Mouse (Mus musculus) forebrain, embryonic 12.5 days (tissue): ENCODE results near the gene Suclg1. TPM values are rescaled to one million over a fixed set of nuclear protein-coding genes. Genes with fewer than 3 reads are reported as not detected.

Experiments
- ATAC-seq: fragments of 200-750 bp; cut with Nextera tagmentation; 2 replicates; pipeline ENCODE4 v1.8.0; 2017; ENCODE audit warnings: moderate TSS enrichment; ENCODE audit not compliant: low FRiP score
- H3K27ac ChIP-seq: fragments of 300-500 bp; sonication (generic); 2 replicates; pipeline ENCODE4 v1.5.1; 2016; ENCODE audit warnings: mild to moderate bottlenecking
- H3K27me3 ChIP-seq: fragments of 300-500 bp; sonication (generic); 2 replicates; pipeline ENCODE4 v1.6.1; 2016; ENCODE audit warnings: mild to moderate bottlenecking
- H3K36me3 ChIP-seq: fragments of 300-500 bp; sonication (generic); replicated peaks from 2 replicates; pipeline ENCODE4 v1.6.1; 2016; ENCODE audit warnings: mild to moderate bottlenecking
- H3K4me1 ChIP-seq: fragments of 300-500 bp; sonication (generic); 2 replicates; pipeline ENCODE4 v1.6.1; 2016
- H3K4me2 ChIP-seq: fragments of 300-500 bp; sonication (generic); 2 replicates; pipeline ENCODE4 v1.6.1; 2016; ENCODE audit warnings: mild to moderate bottlenecking, moderate library complexity
- H3K4me3 ChIP-seq: fragments of 300-500 bp; sonication (generic); replicated peaks from 2 replicates; pipeline ENCODE4 v1.5.1; 2016; ENCODE audit warnings: mild to moderate bottlenecking
- H3K9ac ChIP-seq: fragments of 300-500 bp; sonication (generic); 2 replicates; pipeline ENCODE4 v1.6.1; 2016; ENCODE audit warnings: mild to moderate bottlenecking
- H3K9me3 ChIP-seq: fragments of 300-500 bp; sonication (generic); 2 replicates; pipeline ENCODE4 v1.6.1; 2016
- whole genome bisulfite sequencing: fragments of 180-500 bp; shearing (Covaris S2); methylation state at CpG from one replicate; pipeline ENCODE4 v1.1.7; 2016; 5-methylcytosine and 5-hydroxymethylcytosine counted together
- polyA plus RNA-seq: library from polyadenylated mRNA; unstranded; fragments of >200 nt; fragmentation: Nextera tagmentation; extraction: Ambion mirVana; gene quantifications from 2 replicates; pipeline ENCODE4 v1.2.1, GENCODE M21; 2016

Gene Suclg1
- polyA plus RNA-seq, 1 experiment from 2014 or later, result 133 TPM

DNA sequence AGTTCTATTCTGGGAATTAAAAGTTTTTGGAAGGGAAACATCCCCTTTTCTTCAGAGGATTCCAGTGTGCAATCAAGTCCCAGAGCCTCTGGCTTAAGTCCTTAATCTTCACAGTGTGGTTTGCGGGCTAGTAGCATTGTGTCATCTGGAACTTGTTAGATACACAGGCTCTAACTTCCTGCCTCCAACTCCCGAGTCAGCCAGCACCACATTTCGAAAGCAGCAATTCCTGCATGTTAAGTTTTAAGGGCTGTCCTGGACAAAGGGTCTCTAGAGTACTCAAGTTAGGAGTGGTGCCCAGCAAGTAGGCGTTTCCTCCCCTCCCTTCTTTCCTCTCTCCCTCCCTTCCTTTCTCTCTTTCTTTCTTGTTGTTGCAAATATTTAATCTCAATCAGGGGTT lies 19.8 kb upstream of the Suclg1 start:
- no peak for ATAC-seq
- WGBS, result 74% methylated on average over 4 of the region's 4 CpGs

DNA sequence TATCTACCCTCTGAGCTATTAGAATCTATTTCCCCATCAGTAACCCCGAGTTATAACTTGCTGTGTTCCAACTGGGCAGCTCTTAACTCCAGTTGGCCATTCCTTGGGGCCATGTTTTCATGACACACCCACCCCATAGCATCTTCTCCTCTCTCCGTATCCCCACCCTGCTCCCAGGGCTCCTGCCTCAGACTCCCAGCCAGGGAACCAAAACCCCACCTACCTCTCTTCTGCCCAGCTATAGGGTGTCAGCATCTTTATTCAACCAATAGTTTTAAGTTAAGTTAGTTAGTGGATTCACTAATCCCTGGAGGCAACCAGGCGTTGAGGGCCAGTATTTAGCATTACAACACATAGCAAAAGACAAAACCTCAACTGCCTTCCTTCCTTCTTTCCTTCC lies 19.3 kb upstream of the Suclg1 start:
- H3K9me3 ChIP-seq, result no peaks in the 10 kb centered on the region
- 56% methylated on average over 3 of the region's 3 CpGs for WGBS
- no peak overlapping the region for H3K27ac ChIP-seq
- no peak for ATAC-seq
- H3K4me2 ChIP-seq, result no peak overlapping the region
- no peaks in the 10 kb centered on the region for H3K27me3 ChIP-seq
- H3K4me1 ChIP-seq, result no peaks in the 10 kb centered on the region
- H3K9ac ChIP-seq, result no peak overlapping the region
- H3K36me3 ChIP-seq, result no peaks in the 10 kb centered on the region
- no peak overlapping the region for H3K4me3 ChIP-seq

More for the DNA sequence above, 19.8 kb upstream of the Suclg1 start:
- Histone ChIP-seq H3K27me3 (no peaks in the 10 kb centered on the region), H3K36me3 (no peaks in the 10 kb centered on the region), H3K9me3 (no peaks in the 10 kb centered on the region), H3K4me2 (no peak overlapping the region), H3K4me3 (no peak overlapping the region), H3K9ac (no peak overlapping the region), H3K4me1 (no peaks in the 10 kb centered on the region), H3K27ac (no peak overlapping the region)

DNA sequence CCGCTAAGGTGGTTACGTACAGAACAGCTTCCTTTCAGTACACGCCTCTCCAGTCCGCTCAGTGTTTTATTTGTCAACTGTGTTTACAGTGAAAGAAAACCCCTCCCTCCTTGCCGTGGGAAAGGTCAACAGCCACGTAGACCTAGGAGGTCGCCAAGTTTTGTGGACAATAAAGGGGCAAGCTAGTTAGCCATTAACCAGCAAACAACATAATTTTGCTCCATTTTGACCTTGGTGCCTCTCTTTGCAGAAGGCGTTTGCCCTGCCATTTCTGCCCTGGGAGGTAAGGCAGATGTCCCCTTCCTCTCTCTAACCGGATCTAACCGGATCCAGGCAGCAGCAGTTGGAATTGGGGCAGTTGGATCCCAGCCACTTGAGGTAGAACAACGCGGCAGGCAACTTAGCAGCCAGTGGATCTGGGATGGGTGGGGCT lies 16.0 kb upstream of the Suclg1 start:
- Histone ChIP-seq H3K4me2 (no peak overlapping the region), H3K4me3 (no peak overlapping the region), H3K36me3 (no peaks in the 10 kb centered on the region), H3K9me3 (no peaks in the 10 kb centered on the region), H3K27me3 (no peaks in the 10 kb centered on the region), H3K4me1 (no peaks in the 10 kb centered on the region), H3K27ac (no peak overlapping the region), H3K9ac (no peak overlapping the region)
- ATAC-seq, result no peak
- 90% methylated on average over 12 of the region's 12 CpGs for WGBS

DNA sequence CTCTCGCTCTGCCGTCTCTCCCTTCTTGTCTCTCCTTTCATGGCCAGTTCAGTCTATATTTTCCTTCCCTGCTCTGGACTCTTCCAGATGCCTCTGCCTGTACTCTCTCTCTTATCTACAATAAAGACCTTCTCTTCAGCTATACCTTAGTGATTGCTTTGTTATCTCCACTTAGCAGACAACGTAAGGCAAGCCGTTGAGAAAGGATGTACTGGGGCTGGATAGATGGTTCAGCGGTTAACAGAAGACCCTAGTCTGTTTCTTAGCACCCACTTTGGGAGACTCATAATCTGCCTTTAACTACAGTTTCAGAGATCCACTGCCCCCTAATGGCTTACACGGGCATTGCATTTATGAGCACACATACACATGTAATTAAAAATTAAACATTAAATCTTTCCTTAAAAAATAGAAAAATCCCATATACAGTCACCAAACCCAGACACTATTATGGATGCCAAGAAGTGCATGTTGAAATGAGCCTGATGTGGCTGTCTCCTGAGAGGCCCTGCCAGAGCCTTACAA lies 14.9 kb upstream of the Suclg1 start:
- Histone ChIP-seq H3K4me2 (no peak overlapping the region), H3K36me3 (no peaks in the 10 kb centered on the region), H3K27me3 (no peaks in the 10 kb centered on the region), H3K4me3 (no peak overlapping the region), H3K4me1 (no peaks in the 10 kb centered on the region), H3K9ac (no peak overlapping the region), H3K9me3 (peaks cover 3% of the 10 kb centered on the region; the same call in 1 of the 2 replicates), H3K27ac (no peak overlapping the region)
- ATAC-seq, result no peak
- WGBS, result 94% methylated on average over 6 of the region's 6 CpGs

DNA sequence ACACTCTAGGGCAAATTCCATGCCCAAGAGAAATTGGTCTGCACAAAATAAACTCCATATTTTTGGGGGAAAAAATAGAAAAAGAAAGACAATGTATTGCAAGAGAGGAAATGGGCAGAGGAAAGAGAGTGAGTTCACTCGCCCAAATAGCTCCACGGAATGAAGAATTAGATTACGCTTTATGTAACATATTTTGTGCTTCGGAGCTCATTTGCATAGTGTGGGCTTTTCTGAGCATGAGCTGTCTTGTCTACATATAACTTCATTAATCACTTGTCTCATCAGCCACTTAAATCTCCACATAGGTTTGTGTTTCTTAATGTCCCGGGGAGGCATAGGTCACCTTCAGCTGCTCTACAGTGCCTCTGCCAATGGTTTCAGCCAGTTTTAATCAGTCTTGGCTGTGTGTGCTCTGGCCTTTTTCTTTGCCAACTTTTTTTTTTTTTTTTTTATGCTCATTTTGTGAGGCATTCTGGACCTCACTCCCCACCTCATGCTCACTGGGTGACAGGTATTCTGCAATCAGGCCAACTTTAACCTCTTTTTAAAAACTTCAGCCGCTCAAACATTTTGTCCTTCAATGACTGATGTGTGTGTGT lies 13.8 kb upstream of the Suclg1 start:
- no peak for ATAC-seq
- H3K4me2 ChIP-seq, result no peak overlapping the region
- H3K27ac ChIP-seq, result no peak overlapping the region
- no peak overlapping the region for H3K4me3 ChIP-seq
- H3K9me3 ChIP-seq, result peaks cover 3% of the 10 kb centered on the region; the same call in 1 of the 2 replicates
- H3K27me3 ChIP-seq, result no peaks in the 10 kb centered on the region
- no peaks in the 10 kb centered on the region for H3K36me3 ChIP-seq
- WGBS, result 94% methylated on average over 6 of the region's 6 CpGs
- no peaks in the 10 kb centered on the region for H3K4me1 ChIP-seq
- H3K9ac ChIP-seq, result no peak overlapping the region

DNA sequence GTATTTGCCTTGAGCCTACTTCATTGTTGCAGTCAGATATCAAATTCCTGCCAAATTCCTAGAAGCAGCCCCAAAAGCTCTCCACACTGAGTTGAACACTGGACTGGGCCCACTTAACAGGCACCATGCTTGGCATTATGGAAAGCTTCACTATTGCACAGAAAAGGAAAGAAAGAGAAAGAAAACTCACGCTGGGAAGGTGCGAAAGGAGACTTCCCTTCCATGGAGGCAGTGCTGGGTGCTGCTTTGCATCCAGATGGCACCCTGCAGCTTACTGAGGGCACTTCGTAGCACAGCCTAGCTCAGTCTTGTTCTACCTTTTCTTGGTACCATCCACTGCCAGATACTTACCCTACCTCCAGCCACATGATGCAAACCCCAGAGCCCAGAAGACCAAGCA lies 12.5 kb upstream of the Suclg1 start:
- Histone ChIP-seq H3K9ac (no peak overlapping the region), H3K4me2 (no peak overlapping the region), H3K4me1 (no peaks in the 10 kb centered on the region), H3K4me3 (no peak overlapping the region), H3K9me3 (peaks cover 3% of the 10 kb centered on the region; the same call in 1 of the 2 replicates), H3K36me3 (no peaks in the 10 kb centered on the region), H3K27ac (no peak overlapping the region), H3K27me3 (no peaks in the 10 kb centered on the region)
- no peak for ATAC-seq
- 66% methylated on average over 3 of the region's 3 CpGs for WGBS

DNA sequence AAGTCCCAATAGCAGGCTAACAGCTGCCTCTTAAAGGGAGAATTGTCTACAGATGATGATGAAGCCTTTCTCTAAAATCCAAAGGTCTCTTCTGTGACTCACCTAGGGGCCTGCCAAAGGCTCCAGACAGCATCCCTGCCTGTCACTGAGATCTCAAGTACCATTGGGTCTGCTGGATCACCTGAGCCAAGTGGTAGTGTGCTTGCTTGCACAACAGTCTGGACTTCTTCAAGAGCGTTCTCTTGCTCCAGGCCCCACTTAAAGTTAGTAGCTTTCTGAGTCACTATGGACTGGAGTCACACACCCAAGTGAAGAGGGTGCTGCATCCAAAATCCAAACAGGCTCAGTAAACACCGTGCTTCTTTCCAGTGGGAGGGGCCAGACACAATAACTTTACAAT lies 1.4 kb upstream of the Suclg1 start:
- ATAC-seq, result no peak
- Histone ChIP-seq H3K27ac (no peak overlapping the region), H3K4me2 (no peak overlapping the region), H3K4me1 (peaks cover 14% of the 10 kb centered on the region), H3K9ac (no peak overlapping the region), H3K9me3 (no peaks in the 10 kb centered on the region), H3K4me3 (no peak overlapping the region), H3K27me3 (no peaks in the 10 kb centered on the region), H3K36me3 (no peaks in the 10 kb centered on the region)
- WGBS, result 82% methylated on average over 2 of the region's 2 CpGs

DNA sequence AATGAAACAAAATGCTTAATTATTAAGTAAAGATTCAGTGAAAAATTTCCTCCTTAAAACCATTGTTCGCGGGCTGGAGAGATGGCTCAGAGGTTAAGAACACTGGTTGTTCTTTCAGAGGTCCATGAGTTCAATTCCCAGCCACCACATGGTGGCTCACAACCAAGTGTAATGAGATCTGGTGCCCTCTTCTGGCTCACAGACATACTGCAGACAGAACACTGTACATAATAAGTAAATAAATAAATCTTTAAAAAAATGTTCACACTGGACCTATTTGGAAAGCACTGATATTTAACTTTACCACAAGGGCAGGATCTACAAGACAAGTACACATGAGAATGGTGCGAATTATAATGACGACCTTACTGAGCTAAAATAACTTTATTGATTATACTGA lies 730 bp upstream of the Suclg1 start:
- peak overlapping the region; percentile 90; the same call in 1 of the 2 replicates for H3K4me3 ChIP-seq
- no peak overlapping the region for H3K9ac ChIP-seq
- H3K36me3 ChIP-seq, result no peaks in the 10 kb centered on the region
- peaks cover 14% of the 10 kb centered on the region for H3K4me1 ChIP-seq
- H3K27ac ChIP-seq, result no peak overlapping the region
- ATAC-seq, result no peak
- H3K27me3 ChIP-seq, result no peaks in the 10 kb centered on the region
- peak overlapping the region; percentile 75 for H3K4me2 ChIP-seq
- 36% methylated on average over 4 of the region's 4 CpGs for WGBS
- no peaks in the 10 kb centered on the region for H3K9me3 ChIP-seq

DNA sequence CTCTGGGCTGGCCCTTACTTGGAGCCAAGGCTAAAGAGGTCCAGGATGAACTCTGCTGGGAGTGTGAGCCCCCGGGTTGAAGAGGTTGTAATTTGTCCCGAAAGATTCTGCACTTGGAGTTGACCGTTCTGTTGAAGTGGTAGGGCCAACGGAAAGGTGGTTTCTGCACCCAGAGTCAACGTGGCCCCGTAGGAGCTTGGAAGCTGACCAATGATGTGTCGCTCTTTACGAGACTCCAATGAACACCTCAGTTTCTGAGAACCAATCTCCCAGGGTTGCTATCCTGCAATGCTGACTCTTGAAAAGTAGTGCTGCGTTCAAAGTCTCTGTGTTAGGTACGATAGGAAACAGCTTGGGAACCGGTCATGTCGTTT lies 854 bp downstream of the Suclg1 start:
- Histone ChIP-seq H3K4me1 (peaks cover 14% of the 10 kb centered on the region), H3K27me3 (no peaks in the 10 kb centered on the region), H3K4me3 (peak overlapping the region; percentile 90), H3K4me2 (peak overlapping the region; percentile 75), H3K36me3 (no peaks in the 10 kb centered on the region), H3K9ac (peak overlapping the region; percentile 86), H3K27ac (no peak overlapping the region), H3K9me3 (no peaks in the 10 kb centered on the region)
- WGBS, result 10% methylated on average over 12 of the region's 12 CpGs
- no peak for ATAC-seq

DNA sequence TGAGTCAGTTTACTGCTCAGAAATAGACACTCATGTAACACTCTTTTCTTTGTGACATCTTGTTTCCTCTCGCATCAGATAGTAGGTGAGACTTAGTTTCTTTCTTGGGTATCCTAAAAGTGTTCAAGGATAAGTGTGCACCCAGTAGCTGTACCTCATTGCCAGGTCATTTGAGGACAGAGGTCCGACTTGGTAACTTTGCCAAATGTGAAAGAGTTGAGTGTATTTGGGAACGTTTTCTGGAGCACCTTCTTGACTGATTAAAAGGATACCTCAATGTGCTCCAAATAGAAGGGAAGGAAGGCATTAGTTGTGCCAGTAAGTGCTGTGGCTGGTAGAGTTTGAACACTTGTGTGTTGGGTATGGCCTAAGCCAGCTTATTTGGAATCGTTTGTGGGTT lies 1.7 kb downstream of the Suclg1 start:
- H3K4me1 ChIP-seq, result peaks cover 14% of the 10 kb centered on the region
- ATAC-seq, result no peak
- peak overlapping the region; percentile 75; the same call in 1 of the 2 replicates for H3K4me2 ChIP-seq
- no peaks in the 10 kb centered on the region for H3K9me3 ChIP-seq
- H3K27ac ChIP-seq, result no peak overlapping the region
- H3K36me3 ChIP-seq, result no peaks in the 10 kb centered on the region
- 85% methylated on average over 4 of the region's 4 CpGs for WGBS
- H3K9ac ChIP-seq, result no peak overlapping the region
- no peaks in the 10 kb centered on the region for H3K27me3 ChIP-seq
- H3K4me3 ChIP-seq, result no peak overlapping the region; the same call in 1 of the 2 replicates

DNA sequence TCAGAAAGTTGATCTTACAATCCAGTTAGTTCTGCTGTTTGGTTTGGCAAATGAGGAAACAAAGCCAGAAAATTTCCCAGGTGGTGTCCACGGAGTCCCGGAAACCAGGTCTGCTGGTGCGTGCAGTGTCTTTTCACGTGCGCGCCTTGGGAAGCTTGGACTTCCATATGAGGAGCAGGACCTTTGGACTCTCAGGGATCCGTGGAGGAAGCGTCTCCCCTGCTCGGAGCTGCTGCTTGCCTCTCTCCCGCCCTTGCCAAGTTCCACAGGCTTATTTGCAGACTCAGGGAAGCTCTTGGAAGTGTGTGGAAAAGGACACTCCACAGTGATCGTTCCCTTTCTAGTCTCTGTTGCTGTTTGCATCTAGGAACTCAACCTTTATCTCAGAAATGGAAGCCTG lies 3.2 kb downstream of the Suclg1 start:
- peaks cover 14% of the 10 kb centered on the region for H3K4me1 ChIP-seq
- H3K9me3 ChIP-seq, result no peaks in the 10 kb centered on the region
- peaks cover 1% of the 10 kb centered on the region; the same call in 1 of the 2 replicates for H3K36me3 ChIP-seq
- 96% methylated on average over 11 of the region's 11 CpGs for WGBS
- H3K27ac ChIP-seq, result no peak overlapping the region
- no peak overlapping the region for H3K4me2 ChIP-seq
- H3K4me3 ChIP-seq, result no peak overlapping the region
- no peak for ATAC-seq
- no peaks in the 10 kb centered on the region for H3K27me3 ChIP-seq
- no peak overlapping the region for H3K9ac ChIP-seq

DNA sequence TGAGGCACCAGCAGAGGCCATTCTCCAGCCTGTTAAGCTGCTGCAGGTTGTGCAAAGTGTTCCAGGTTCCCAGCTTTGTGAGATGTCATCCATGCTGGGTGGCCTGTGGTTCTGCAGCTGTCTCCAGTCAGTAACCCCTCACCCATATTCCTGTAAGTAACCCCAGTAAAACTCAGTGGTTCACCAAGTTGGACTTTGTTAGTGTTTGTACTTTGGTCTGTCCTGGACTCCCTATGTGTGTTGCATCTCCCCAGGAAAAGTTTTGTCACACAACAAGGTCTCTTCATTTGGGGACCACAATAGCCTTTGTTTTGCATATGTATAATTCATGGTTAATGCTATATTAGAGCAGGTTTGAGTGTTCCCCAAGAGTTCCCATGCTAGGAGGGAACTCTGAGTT lies 4.2 kb downstream of the Suclg1 start:
- Histone ChIP-seq H3K4me1 (peaks cover 14% of the 10 kb centered on the region), H3K36me3 (peaks cover 10% of the 10 kb centered on the region), H3K4me2 (no peak overlapping the region), H3K27me3 (no peaks in the 10 kb centered on the region), H3K9ac (no peak overlapping the region), H3K4me3 (no peak overlapping the region), H3K27ac (no peak overlapping the region), H3K9me3 (no peaks in the 10 kb centered on the region)
- ATAC-seq, result no peak

DNA sequence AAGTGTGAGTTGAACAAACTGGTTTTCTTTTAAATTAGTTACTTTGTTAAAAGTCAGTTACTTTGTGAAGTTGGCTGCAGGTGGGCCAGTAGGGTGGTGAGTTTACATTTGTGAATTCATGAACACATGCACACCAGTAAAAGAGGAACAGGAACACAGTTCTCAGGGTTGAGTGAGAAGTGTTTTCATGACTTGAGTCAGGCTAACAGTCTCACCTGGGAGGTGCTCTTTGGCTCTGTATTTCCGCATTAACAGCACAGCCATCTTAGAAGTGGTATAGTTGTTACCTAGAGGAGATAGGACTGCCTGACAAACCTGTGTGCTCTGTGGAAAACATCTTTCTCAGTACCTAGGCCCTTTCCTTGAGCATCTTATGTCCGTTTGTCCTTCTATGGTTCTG lies 4.8 kb downstream of the Suclg1 start:
- Histone ChIP-seq H3K4me1 (peaks cover 14% of the 10 kb centered on the region), H3K9me3 (no peaks in the 10 kb centered on the region), H3K4me3 (no peak overlapping the region), H3K9ac (no peak overlapping the region), H3K27me3 (no peaks in the 10 kb centered on the region), H3K4me2 (no peak overlapping the region), H3K36me3 (peaks cover 16% of the 10 kb centered on the region), H3K27ac (no peak overlapping the region)
- WGBS, result 84% methylated on average over 2 of the region's 2 CpGs
- no peak for ATAC-seq
